Mouse (Mus musculus) heart, embryonic 12.5 days (tissue): ENCODE measurements around the gene Neurl1a. TPM values are rescaled to one million over a fixed set of nuclear protein-coding genes. Genes with fewer than 3 reads are reported as not detected.
A peak's percentile ranks its signal among the peaks of the same experiment; 100 is the strongest.

ENCODE experiments used
- ATAC-seq: fragments of 200-750 bp; cut with Nextera tagmentation; 2 replicates; pipeline ENCODE4 v1.8.0; 2017; ENCODE audit warnings: moderate TSS enrichment, moderate library complexity; ENCODE audit not compliant: insufficient number of reproducible peaks, low FRiP score
- H3K27ac ChIP-seq: fragments of 300-500 bp; sonication (generic); 2 replicates; pipeline ENCODE4 v1.5.1; 2016; ENCODE audit warnings: mild to moderate bottlenecking, moderate library complexity; ENCODE audit not compliant: poor library complexity, severe bottlenecking
- H3K27me3 ChIP-seq: fragments of 300-500 bp; sonication (generic); replicated peaks from 2 replicates; pipeline ENCODE4 v1.6.1; 2016; ENCODE audit warnings: mild to moderate bottlenecking, moderate library complexity
- H3K36me3 ChIP-seq: fragments of 300-500 bp; sonication (generic); 2 replicates; pipeline ENCODE4 v1.6.1; 2016; ENCODE audit warnings: mild to moderate bottlenecking, moderate library complexity
- H3K4me1 ChIP-seq: fragments of 300-500 bp; sonication (generic); replicated peaks from 2 replicates; pipeline ENCODE4 v1.6.1; 2016; ENCODE audit warnings: mild to moderate bottlenecking
- H3K4me2 ChIP-seq: fragments of 300-500 bp; sonication (generic); 2 replicates; pipeline ENCODE4 v1.6.1; 2016; ENCODE audit warnings: mild to moderate bottlenecking, moderate library complexity
- H3K4me3 ChIP-seq: fragments of 300-500 bp; sonication (generic); 2 replicates; pipeline ENCODE4 v1.5.1; 2016; ENCODE audit warnings: mild to moderate bottlenecking
- H3K9ac ChIP-seq: fragments of 300-500 bp; sonication (generic); 2 replicates; pipeline ENCODE4 v1.6.1; 2016; ENCODE audit warnings: mild to moderate bottlenecking, moderate library complexity
- H3K9me3 ChIP-seq: fragments of 300-500 bp; sonication (generic); replicated peaks from 2 replicates; pipeline ENCODE4 v1.6.1; 2016; ENCODE audit warnings: mild to moderate bottlenecking, moderate library complexity
- WGBS: fragments of 180-500 bp; shearing (Covaris S2); methylation state at CpG from one replicate; pipeline ENCODE4 v1.1.7; 2016; 5-methylcytosine and 5-hydroxymethylcytosine counted together
- polyA plus RNA-seq: library from polyadenylated mRNA; unstranded; fragments of >200 nt; fragmentation: Nextera tagmentation; extraction: Ambion mirVana; gene quantifications from 2 replicates; pipeline ENCODE4 v1.2.1, GENCODE M21; 2016

The Neurl1a gene
- polyA plus RNA-seq, 1 experiment from 2014 or later = 2.3 TPM

- H3K9me3 ChIP-seq = no peaks in the 10 kb centered on the region
- H3K9ac ChIP-seq = peak overlapping the region; percentile 5; the same call in 1 of the 2 replicates
- H3K27me3 ChIP-seq = no peaks in the 10 kb centered on the region
- H3K27ac ChIP-seq = no peak overlapping the region
- 61% methylated on average over 7 of the region's 7 CpGs for WGBS
- peaks cover 53% of the 10 kb centered on the region for H3K4me1 ChIP-seq
- ATAC-seq = no peak
- peaks cover 52% of the 10 kb centered on the region for H3K36me3 ChIP-seq
- no peak overlapping the region for H3K4me3 ChIP-seq
- no peak overlapping the region for H3K4me2 ChIP-seq
Measured at GRCm38 (mm10) chr19:47291307-47292080, 112.9 kb downstream of the Neurl1a start.

GRCm38 (mm10) chr19:47292451-47292951 lies 113.9 kb downstream of the Neurl1a start:
- WGBS = 58% methylated on average over 7 of the region's 7 CpGs
- ATAC-seq = 0 out of 2 replicates have a peak, but pooled peaks have one; percentile 23
- H3K36me3 ChIP-seq = peaks cover 53% of the 10 kb centered on the region

GRCm38 (mm10) chr19:47298100-47298499 lies 119.5 kb downstream of the Neurl1a start:
- Histone ChIP-seq H3K27me3 (no peaks in the 10 kb centered on the region), H3K9me3 (no peaks in the 10 kb centered on the region), H3K4me2 (no peak overlapping the region), H3K36me3 (peaks cover 29% of the 10 kb centered on the region), H3K4me3 (no peak overlapping the region), H3K9ac (no peak overlapping the region), H3K27ac (no peak overlapping the region), H3K4me1 (peaks cover 87% of the 10 kb centered on the region)
- ATAC-seq = no peak
- WGBS = 84% methylated on average over 11 of the region's 11 CpGs

More at GRCm38 (mm10) chr19:47292451-47292951, 113.9 kb downstream of the Neurl1a start:
- Histone ChIP-seq H3K9me3 (no peaks in the 10 kb centered on the region), H3K4me3 (no peak overlapping the region), H3K4me1 (peaks cover 63% of the 10 kb centered on the region), H3K9ac (no peak overlapping the region), H3K27me3 (no peaks in the 10 kb centered on the region), H3K4me2 (no peak overlapping the region), H3K27ac (peak overlapping the region; percentile 6)

- Histone ChIP-seq H3K27ac (peak overlapping the region; percentile 26; the same call in 1 of the 2 replicates), H3K27me3 (no peaks in the 10 kb centered on the region), H3K9ac (peak overlapping the region; percentile 18; the same call in 1 of the 2 replicates), H3K4me1 (peaks cover 60% of the 10 kb centered on the region), H3K9me3 (no peaks in the 10 kb centered on the region), H3K4me2 (no peak overlapping the region), H3K4me3 (no peak overlapping the region), H3K36me3 (peaks cover 46% of the 10 kb centered on the region)
- 25% methylated on average over 19 of the region's 19 CpGs for WGBS
- ATAC-seq = no peak
Measured at GRCm38 (mm10) chr19:47301303-47302190, 122.9 kb downstream of the Neurl1a start.

- no peak overlapping the region for H3K4me2 ChIP-seq
- WGBS = 58% methylated on average over 21 of the region's 21 CpGs
- H3K27me3 ChIP-seq = no peaks in the 10 kb centered on the region
- H3K4me1 ChIP-seq = peaks cover 53% of the 10 kb centered on the region
- ATAC-seq = peak; percentile 10; the same call in 1 of the 2 replicates
- H3K27ac ChIP-seq = peak overlapping the region; percentile 26; the same call in 1 of the 2 replicates
- peaks cover 47% of the 10 kb centered on the region for H3K36me3 ChIP-seq
- H3K4me3 ChIP-seq = no peak overlapping the region
- H3K9me3 ChIP-seq = no peaks in the 10 kb centered on the region
- H3K9ac ChIP-seq = peak overlapping the region; percentile 18; the same call in 1 of the 2 replicates
Measured at GRCm38 (mm10) chr19:47302191-47302852, 123.7 kb downstream of the Neurl1a start.

- Histone ChIP-seq H3K4me2 (no peak overlapping the region), H3K4me3 (no peak overlapping the region), H3K27ac (peak overlapping the region; percentile 26; the same call in 1 of the 2 replicates), H3K4me1 (peaks cover 50% of the 10 kb centered on the region), H3K27me3 (no peaks in the 10 kb centered on the region), H3K36me3 (peaks cover 50% of the 10 kb centered on the region), H3K9ac (no peak overlapping the region), H3K9me3 (no peaks in the 10 kb centered on the region)
- ATAC-seq = no peak
- WGBS = 85% methylated on average over 10 of the region's 10 CpGs
Measured at GRCm38 (mm10) chr19:47303128-47303527, 124.5 kb downstream of the Neurl1a start.

GRCm38 (mm10) chr19:47304170-47304745 lies 125.6 kb downstream of the Neurl1a start:
- no peaks in the 10 kb centered on the region for H3K9me3 ChIP-seq
- WGBS = 88% methylated on average over 5 of the region's 5 CpGs
- H3K4me3 ChIP-seq = no peak overlapping the region
- no peaks in the 10 kb centered on the region for H3K27me3 ChIP-seq
- H3K9ac ChIP-seq = no peak overlapping the region
- no peak for ATAC-seq
- H3K4me2 ChIP-seq = no peak overlapping the region
- peaks cover 45% of the 10 kb centered on the region for H3K4me1 ChIP-seq
- peaks cover 52% of the 10 kb centered on the region for H3K36me3 ChIP-seq
- no peak overlapping the region for H3K27ac ChIP-seq

GRCm38 (mm10) chr19:47305401-47305800 lies 126.8 kb downstream of the Neurl1a start:
- Histone ChIP-seq H3K4me2 (no peak overlapping the region), H3K27me3 (no peaks in the 10 kb centered on the region), H3K4me1 (peaks cover 42% of the 10 kb centered on the region), H3K27ac (no peak overlapping the region), H3K9ac (no peak overlapping the region), H3K9me3 (no peaks in the 10 kb centered on the region), H3K4me3 (no peak overlapping the region), H3K36me3 (peaks cover 58% of the 10 kb centered on the region)
- WGBS = 81% methylated on average over 10 of the region's 10 CpGs
- ATAC-seq = no peak

- no peak for ATAC-seq
- no peaks in the 10 kb centered on the region for H3K9me3 ChIP-seq
- 92% methylated on average over 14 of the region's 14 CpGs for WGBS
- peaks cover 39% of the 10 kb centered on the region for H3K4me1 ChIP-seq
- H3K4me2 ChIP-seq = no peak overlapping the region
- no peak overlapping the region for H3K9ac ChIP-seq
- H3K36me3 ChIP-seq = peaks cover 62% of the 10 kb centered on the region
- no peak overlapping the region for H3K4me3 ChIP-seq
- H3K27me3 ChIP-seq = no peaks in the 10 kb centered on the region
- no peak overlapping the region for H3K27ac ChIP-seq
Measured at GRCm38 (mm10) chr19:47306128-47306916, 127.7 kb downstream of the Neurl1a start.

- no peak for ATAC-seq
- Histone ChIP-seq H3K9me3 (no peaks in the 10 kb centered on the region), H3K4me3 (no peak overlapping the region), H3K36me3 (peaks cover 65% of the 10 kb centered on the region), H3K4me1 (peaks cover 39% of the 10 kb centered on the region), H3K27me3 (no peaks in the 10 kb centered on the region), H3K4me2 (no peak overlapping the region), H3K9ac (no peak overlapping the region), H3K27ac (no peak overlapping the region)
- WGBS = 90% methylated on average over 8 of the region's 8 CpGs
Measured at GRCm38 (mm10) chr19:47306917-47307315, 128.3 kb downstream of the Neurl1a start.
